Mouse (Mus musculus): Measurements from ENCODE around the gene Adam26b. TPM values are rescaled to one million over a fixed set of nuclear protein-coding genes. Genes with fewer than 3 reads are reported as not detected.
"Not testable (repeated sequence)": the region's sequence is repeated elsewhere in the genome, so short reads cannot be mapped to it uniquely, and the experiment has no call there.

The Adam26b gene
- polyA plus RNA-seq (2012; rRNA removed) = not detected in 2 replicates

- DNase-seq (ENCODE audit: low read depth) = not testable (repeated sequence)
Measured at GRCm38 (mm10) chr8:43528006-43528405, at the start of gene Adam26b. Gene Adam26b, minus strand, starts transcription at chr8:43528106.

GRCm38 (mm10) chr8:43576607-43577006 is 48.7 kb upstream of the Adam26b start, which contains the start of gene Adam26a:
Gene Adam26a, minus strand, starts transcription at chr8:43576707.
- not testable (repeated sequence) for DNase-seq (ENCODE audit: low read depth)

Other genes with a start within 250 kb of the Adam26b start
- gene Zfp42, start 221.1 kb downstream of the Adam26b start, polyA plus RNA-seq (2012; rRNA removed) = not detected in 2 replicates
- not detected in 2 replicates for gene Adam26a, start 48.6 kb upstream of the Adam26b start, polyA plus RNA-seq (2012; rRNA removed)
- gene Gm5346, start 99.2 kb upstream of the Adam26b start, polyA plus RNA-seq (2012; rRNA removed) = not detected in 2 replicates
- 0.03 TPM in 1 of 2 replicates, not detected in the other for gene Adam34, start 181.9 kb upstream of the Adam26b start, polyA plus RNA-seq (2012; rRNA removed)